Mouse (Mus musculus): ENCODE measurements around the gene Agfg1. TPM values are rescaled to one million over a fixed set of nuclear protein-coding genes. Genes with fewer than 3 reads are reported as not detected.
"Not testable (repeated sequence)": the region's sequence is repeated elsewhere in the genome, so short reads cannot be mapped to it uniquely, and the experiment has no call there.

Agfg1 gene
- polyA plus RNA-seq, 1 experiment from 2014 or later: 33.7 TPM

- Histone ChIP-seq H3K9me3 (ENCODE audit: control insufficient read depth, low read length) (no peaks in the 10 kb centered on the region), H3K27me3 (replicated peaks; ENCODE audit: control insufficient read depth, insufficient read depth, low read length) (no peaks in the 10 kb centered on the region), H3K4me3 (replicated peaks; ENCODE audit: low read length) (no peak within 1 kb of the TSS), H3K9ac (replicated peaks; ENCODE audit: low read depth, low read length) (no peak within 1 kb of the TSS), H3K4me2 (ENCODE audit: low read length) (no peak within 1 kb of the TSS), H3K36me3 (ENCODE audit: control insufficient read depth, insufficient read depth) (no peaks in the 10 kb centered on the region), H3K27ac (ENCODE audit: low read length) (no peak within 1 kb of the TSS), H3K4me1 (replicated peaks; ENCODE audit: control insufficient read depth, insufficient read depth, low read length) (no peaks in the 10 kb centered on the region)
- 90% methylated on average over 3 of the region's 3 CpGs for WGBS
- ATAC-seq: no peak
These were observed 73.7 kb downstream of the Agfg1 start, which contains the start of gene A030005L19Rik for GRCm38 (mm10) chr1:82913025-82913424. TSS of gene A030005L19Rik (plus strand) at chr1:82913325.

- not testable (repeated sequence) for H3K27me3 ChIP-seq (replicated peaks; ENCODE audit: control insufficient read depth, insufficient read depth, low read length); H3K4me1 ChIP-seq (replicated peaks; ENCODE audit: control insufficient read depth, insufficient read depth, low read length); H3K27ac ChIP-seq (ENCODE audit: low read length); H3K4me2 ChIP-seq (ENCODE audit: low read length); H3K9ac ChIP-seq (replicated peaks; ENCODE audit: low read depth, low read length); H3K36me3 ChIP-seq (ENCODE audit: control insufficient read depth, insufficient read depth); ATAC-seq; H3K9me3 ChIP-seq (ENCODE audit: control insufficient read depth, low read length); H3K4me3 ChIP-seq (replicated peaks; ENCODE audit: low read length)
- WGBS: 95% methylated on average over 5 of the region's 5 CpGs
These were observed 74.2 kb downstream of the Agfg1 start for GRCm38 (mm10) chr1:82913434-82913833.

- Histone ChIP-seq H3K4me3 (replicated peaks; ENCODE audit: low read length) (no peak within 1 kb of the TSS), H3K36me3 (ENCODE audit: control insufficient read depth, insufficient read depth) (no peaks in the 10 kb centered on the region), H3K27ac (ENCODE audit: low read length) (no peak within 1 kb of the TSS), H3K9me3 (ENCODE audit: control insufficient read depth, low read length) (no peaks in the 10 kb centered on the region), H3K4me2 (ENCODE audit: low read length) (no peak within 1 kb of the TSS), H3K9ac (replicated peaks; ENCODE audit: low read depth, low read length) (no peak within 1 kb of the TSS), H3K4me1 (replicated peaks; ENCODE audit: control insufficient read depth, insufficient read depth, low read length) (no peaks in the 10 kb centered on the region), H3K27me3 (replicated peaks; ENCODE audit: control insufficient read depth, insufficient read depth, low read length) (no peaks in the 10 kb centered on the region)
- ATAC-seq: no peak
- WGBS: 94% methylated on average over 6 of the region's 6 CpGs
These were observed 85.4 kb downstream of the Agfg1 start, which contains the start of gene A030014E15Rik for GRCm38 (mm10) chr1:82924650-82925049. TSS of gene A030014E15Rik (plus strand) at chr1:82924917.

GRCm38 (mm10) chr1:82930558-82930957 lies 91.3 kb downstream of the Agfg1 start:
- WGBS: 89% methylated on average over 3 of the region's 3 CpGs

GRCm38 (mm10) chr1:82931326-82931725 lies 92.0 kb downstream of the Agfg1 start, which contains the start of gene Gm6217:
TSS of gene Gm6217 (minus strand) at chr1:82931399.
- not testable (repeated sequence) for ATAC-seq; H3K36me3 ChIP-seq (ENCODE audit: control insufficient read depth, insufficient read depth); H3K4me1 ChIP-seq (replicated peaks; ENCODE audit: control insufficient read depth, insufficient read depth, low read length); H3K27ac ChIP-seq (ENCODE audit: low read length); H3K27me3 ChIP-seq (replicated peaks; ENCODE audit: control insufficient read depth, insufficient read depth, low read length); H3K4me3 ChIP-seq (replicated peaks; ENCODE audit: low read length); H3K4me2 ChIP-seq (ENCODE audit: low read length); H3K9ac ChIP-seq (replicated peaks; ENCODE audit: low read depth, low read length); H3K9me3 ChIP-seq (ENCODE audit: control insufficient read depth, low read length)
- WGBS: no CpG with 5 or more reads among the region's 6 CpGs

More at GRCm38 (mm10) chr1:82930558-82930957, 91.3 kb downstream of the Agfg1 start:
- ATAC-seq; H3K4me1 ChIP-seq (replicated peaks; ENCODE audit: control insufficient read depth, insufficient read depth, low read length); H3K4me3 ChIP-seq (replicated peaks; ENCODE audit: low read length); H3K27me3 ChIP-seq (replicated peaks; ENCODE audit: control insufficient read depth, insufficient read depth, low read length); H3K4me2 ChIP-seq (ENCODE audit: low read length); H3K9ac ChIP-seq (replicated peaks; ENCODE audit: low read depth, low read length); H3K36me3 ChIP-seq (ENCODE audit: control insufficient read depth, insufficient read depth); H3K27ac ChIP-seq (ENCODE audit: low read length); H3K9me3 ChIP-seq (ENCODE audit: control insufficient read depth, low read length): not testable (repeated sequence)

GRCm38 (mm10) chr1:82938666-82939065 lies 99.4 kb downstream of the Agfg1 start:
- Histone ChIP-seq H3K4me3 (replicated peaks; ENCODE audit: low read length) (no peak overlapping the region), H3K27me3 (replicated peaks; ENCODE audit: control insufficient read depth, insufficient read depth, low read length) (no peaks in the 10 kb centered on the region), H3K9me3 (ENCODE audit: control insufficient read depth, low read length) (no peaks in the 10 kb centered on the region), H3K4me2 (ENCODE audit: low read length) (no peak overlapping the region), H3K36me3 (ENCODE audit: control insufficient read depth, insufficient read depth) (no peaks in the 10 kb centered on the region), H3K4me1 (replicated peaks; ENCODE audit: control insufficient read depth, insufficient read depth, low read length) (no peaks in the 10 kb centered on the region), H3K9ac (replicated peaks; ENCODE audit: low read depth, low read length) (no peak overlapping the region), H3K27ac (ENCODE audit: low read length) (no peak overlapping the region)
- no peak for ATAC-seq
- 96% methylated on average over 5 of the region's 5 CpGs for WGBS

- not testable (repeated sequence) for H3K27me3 ChIP-seq (replicated peaks; ENCODE audit: control insufficient read depth, insufficient read depth, low read length); H3K9me3 ChIP-seq (ENCODE audit: control insufficient read depth, low read length); H3K4me3 ChIP-seq (replicated peaks; ENCODE audit: low read length); H3K4me2 ChIP-seq (ENCODE audit: low read length); H3K36me3 ChIP-seq (ENCODE audit: control insufficient read depth, insufficient read depth); H3K27ac ChIP-seq (ENCODE audit: low read length); H3K4me1 ChIP-seq (replicated peaks; ENCODE audit: control insufficient read depth, insufficient read depth, low read length); ATAC-seq; H3K9ac ChIP-seq (replicated peaks; ENCODE audit: low read depth, low read length)
- 93% methylated on average over 1 of the region's 2 CpGs for WGBS
These were observed 103.2 kb downstream of the Agfg1 start for GRCm38 (mm10) chr1:82942505-82942904.

- not testable (repeated sequence) for H3K9me3 ChIP-seq (ENCODE audit: control insufficient read depth, low read length); H3K27ac ChIP-seq (ENCODE audit: low read length); H3K27me3 ChIP-seq (replicated peaks; ENCODE audit: control insufficient read depth, insufficient read depth, low read length); H3K36me3 ChIP-seq (ENCODE audit: control insufficient read depth, insufficient read depth); H3K4me1 ChIP-seq (replicated peaks; ENCODE audit: control insufficient read depth, insufficient read depth, low read length); H3K4me3 ChIP-seq (replicated peaks; ENCODE audit: low read length); H3K4me2 ChIP-seq (ENCODE audit: low read length); ATAC-seq; H3K9ac ChIP-seq (replicated peaks; ENCODE audit: low read depth, low read length)
- WGBS: no CpG with 5 or more reads among the region's 6 CpGs
These were observed 104.0 kb downstream of the Agfg1 start, which contains the start of gene A030003K21Rik for GRCm38 (mm10) chr1:82943295-82943694. TSS of gene A030003K21Rik (minus strand) at chr1:82943388.

- not testable (repeated sequence) for ATAC-seq; H3K4me1 ChIP-seq (replicated peaks; ENCODE audit: control insufficient read depth, insufficient read depth, low read length); H3K36me3 ChIP-seq (ENCODE audit: control insufficient read depth, insufficient read depth); H3K4me3 ChIP-seq (replicated peaks; ENCODE audit: low read length); H3K27ac ChIP-seq (ENCODE audit: low read length); H3K4me2 ChIP-seq (ENCODE audit: low read length); H3K9ac ChIP-seq (replicated peaks; ENCODE audit: low read depth, low read length); H3K9me3 ChIP-seq (ENCODE audit: control insufficient read depth, low read length); H3K27me3 ChIP-seq (replicated peaks; ENCODE audit: control insufficient read depth, insufficient read depth, low read length)
- WGBS: 94% methylated on average over 2 of the region's 2 CpGs
These were observed 106.7 kb downstream of the Agfg1 start for GRCm38 (mm10) chr1:82946029-82946428.

GRCm38 (mm10) chr1:82948601-82949000 lies 109.3 kb downstream of the Agfg1 start:
- Histone ChIP-seq H3K36me3 (ENCODE audit: control insufficient read depth, insufficient read depth) (no peaks in the 10 kb centered on the region), H3K27ac (ENCODE audit: low read length) (no peak overlapping the region), H3K9me3 (ENCODE audit: control insufficient read depth, low read length) (no peaks in the 10 kb centered on the region), H3K27me3 (replicated peaks; ENCODE audit: control insufficient read depth, insufficient read depth, low read length) (no peaks in the 10 kb centered on the region), H3K9ac (replicated peaks; ENCODE audit: low read depth, low read length) (no peak overlapping the region), H3K4me1 (replicated peaks; ENCODE audit: control insufficient read depth, insufficient read depth, low read length) (no peaks in the 10 kb centered on the region), H3K4me2 (ENCODE audit: low read length) (no peak overlapping the region), H3K4me3 (replicated peaks; ENCODE audit: low read length) (no peak overlapping the region)
- WGBS: 86% methylated on average over 2 of the region's 2 CpGs
- no peak for ATAC-seq

All from forebrain, embryonic 16.5 days (tissue).